Mouse (Mus musculus): ENCODE results near the gene Hormad1.

GRCm38 (mm10) chr3:95635636-95636035 is 76.2 kb downstream of the Hormad1 start:
- TF ChIP-seq CTCF (IDR thresholded peaks at IDR 0.05; ENCODE audit: borderline replicate concordance, insufficient read depth, low read depth, low read length) (no peak), POLR2A (IDR thresholded peaks at IDR 0.05; ENCODE audit: borderline replicate concordance, insufficient read depth, low read length) (no peak)

All from cerebellum, adult 2 months (tissue).